Mouse (Mus musculus) brain, embryonic 14.5 days (tissue): Measurements from ENCODE around the gene Myl3.

Experiments used
- CTCF ChIP-seq: fragments of 200-500 bp; IDR thresholded peaks from 2 replicates; pipeline ENCODE4 v1.5.1; 2012; ENCODE audit warnings: inconsistent platforms, mild to moderate bottlenecking, moderate library complexity, borderline replicate concordance; ENCODE audit not compliant: insufficient read depth, insufficient read length; ENCODE audit errors: extremely low read depth
- POLR2A ChIP-seq: fragments of 200-500 bp; IDR thresholded peaks from 2 replicates; pipeline ENCODE4 v1.6.1; 2012; ENCODE audit warnings: mild to moderate bottlenecking, inconsistent platforms, borderline replicate concordance; ENCODE audit not compliant: poor library complexity, insufficient read depth, insufficient read length, severe bottlenecking; ENCODE audit errors: extremely low read depth

- no peak for TF ChIP-seq CTCF
- no peak for TF ChIP-seq POLR2A
Observed at GRCm38 (mm10) chr9:110722060-110722459, 19.6 kb upstream of the Myl3 start.
